Mouse (Mus musculus) limb, embryonic 10.5 days (tissue): ENCODE results near the gene Atp8a2. TPM values are rescaled to one million over a fixed set of nuclear protein-coding genes. Genes with fewer than 3 reads are reported as not detected.
"Not testable (repeated sequence)": the region's sequence is repeated elsewhere in the genome, so short reads cannot be mapped to it uniquely, and the experiment has no call there.

Experiments
- DNase-seq: peaks from one replicate; pipeline ENCODE4 v3.0.0-alpha.2; 2017; ENCODE audit warnings: low spot score
- H3K27ac ChIP-seq: fragments of 300-500 bp; sonication (generic); 2 replicates; pipeline ENCODE4 v1.5.1; 2016; ENCODE audit warnings: mild to moderate bottlenecking
- H3K27me3 ChIP-seq: fragments of 300-500 bp; sonication (generic); 2 replicates; pipeline ENCODE4 v1.6.1; 2016; ENCODE audit warnings: low read depth, mild to moderate bottlenecking; ENCODE audit not compliant: poor library complexity, severe bottlenecking
- H3K36me3 ChIP-seq: fragments of 300-500 bp; sonication (generic); 2 replicates; pipeline ENCODE4 v1.6.1; 2016; ENCODE audit warnings: mild to moderate bottlenecking, moderate library complexity
- H3K4me1 ChIP-seq: fragments of 300-500 bp; sonication (generic); 2 replicates; pipeline ENCODE4 v1.6.1; 2016
- H3K4me3 ChIP-seq: fragments of 300-500 bp; sonication (generic); 2 replicates; pipeline ENCODE4 v1.5.1; 2016; ENCODE audit warnings: mild to moderate bottlenecking, moderate library complexity
- H3K9me3 ChIP-seq: fragments of 300-500 bp; sonication (generic); replicated peaks from 2 replicates; pipeline ENCODE4 v1.6.1; 2016; ENCODE audit warnings: mild to moderate bottlenecking
- WGBS: fragments of 180-500 bp; shearing (Covaris S2); methylation state at CpG from one replicate; pipeline ENCODE4 v1.1.7; 2016; 5-methylcytosine and 5-hydroxymethylcytosine counted together
- polyA plus RNA-seq: library from polyadenylated mRNA; unstranded; fragments of >200 nt; fragmentation: Nextera tagmentation; extraction: Ambion mirVana; gene quantifications from 2 replicates; pipeline ENCODE4 v1.2.1, GENCODE M21; 2016

Atp8a2 gene
- polyA plus RNA-seq, 1 experiment from 2014 or later, result 2.8 TPM

DNA sequence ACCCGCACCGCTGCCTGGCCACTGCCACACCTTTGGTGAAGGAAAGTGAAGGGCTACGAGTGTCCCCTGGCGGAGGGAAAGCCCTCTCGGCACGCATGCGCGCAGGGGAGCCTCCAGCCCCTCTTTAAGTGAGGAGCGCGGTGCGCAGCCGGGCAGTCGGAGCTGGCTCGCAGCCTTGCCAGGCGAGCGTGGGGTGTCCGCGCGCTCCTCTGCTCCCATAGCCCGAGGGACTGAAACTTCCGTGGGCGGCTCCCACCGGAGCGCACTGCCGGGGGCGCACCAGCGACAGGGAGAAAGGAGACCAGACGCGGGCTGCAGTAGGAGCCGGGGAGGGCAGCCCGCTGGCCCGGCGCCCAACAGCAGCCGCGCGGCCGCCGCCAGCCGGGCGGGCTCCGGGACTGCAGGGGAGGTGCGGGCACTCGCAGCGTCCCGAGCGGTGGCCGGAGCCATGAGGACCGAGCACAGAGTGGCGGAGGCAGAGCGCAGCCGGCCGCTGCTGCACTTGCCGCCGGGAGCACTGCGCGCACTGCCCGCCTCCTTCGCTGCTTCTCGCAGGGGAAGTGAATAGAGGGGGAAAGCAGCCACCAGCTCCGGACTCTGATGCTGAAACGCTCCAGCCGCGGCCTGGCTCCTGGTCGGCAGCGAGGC, 571.7 kb downstream of the Atp8a2 start, which contains the start of gene Shisa2:
Gene Shisa2, plus strand, starts transcription at position 151 of the 648 bp plus-strand sequence.
- peak; percentile 91 for DNase-seq
- Histone ChIP-seq H3K4me1 (peaks cover 42% of the 10 kb centered on the region), H3K27ac (peak within 1 kb of the TSS; percentile 94), H3K9me3 (no peaks in the 10 kb centered on the region), H3K4me3 (peak within 1 kb of the TSS; percentile 84), H3K27me3 (peaks cover 18% of the 10 kb centered on the region; the same call in 1 of the 2 replicates), H3K36me3 (peaks cover 11% of the 10 kb centered on the region)
- under 1% methylated on average over 65 of the region's 65 CpGs for WGBS

- H3K27me3 ChIP-seq, result peaks cover 18% of the 10 kb centered on the region; the same call in 1 of the 2 replicates
- H3K27ac ChIP-seq, result no peak overlapping the region
- H3K36me3 ChIP-seq, result peaks cover 2% of the 10 kb centered on the region
- 29% methylated on average over 9 of the region's 9 CpGs for WGBS
- H3K9me3 ChIP-seq, result no peaks in the 10 kb centered on the region
- no peak for DNase-seq
- peaks cover 42% of the 10 kb centered on the region for H3K4me1 ChIP-seq
- peak overlapping the region; percentile 84; the same call in 1 of the 2 replicates for H3K4me3 ChIP-seq
Measured at GRCm38 (mm10) chr14:59624326-59624885, 572.6 kb downstream of the Atp8a2 start.

- DNase-seq, result no peak
- Histone ChIP-seq H3K27me3 (no peaks in the 10 kb centered on the region), H3K27ac (peak overlapping the region; percentile 58; the same call in 1 of the 2 replicates), H3K9me3 (no peaks in the 10 kb centered on the region), H3K4me1 (peaks cover 28% of the 10 kb centered on the region), H3K36me3 (no peaks in the 10 kb centered on the region), H3K4me3 (no peak overlapping the region)
- 72% methylated on average over 7 of the region's 7 CpGs for WGBS
Measured at GRCm38 (mm10) chr14:59616802-59617201, 580.2 kb downstream of the Atp8a2 start.

GRCm38 (mm10) chr14:59614149-59614548, 582.8 kb downstream of the Atp8a2 start:
- not testable (repeated sequence) for H3K27ac ChIP-seq, H3K27me3 ChIP-seq, H3K4me3 ChIP-seq, H3K36me3 ChIP-seq, H3K9me3 ChIP-seq, DNase-seq
- peaks cover 28% of the 10 kb centered on the region for H3K4me1 ChIP-seq
- 87% methylated on average over 3 of the region's 3 CpGs for WGBS

GRCm38 (mm10) chr14:59612920-59613625, 583.9 kb downstream of the Atp8a2 start:
- WGBS, result 53% methylated on average over 14 of the region's 14 CpGs
- H3K36me3 ChIP-seq, result no peaks in the 10 kb centered on the region
- H3K9me3 ChIP-seq, result no peaks in the 10 kb centered on the region
- DNase-seq, result peak; percentile 82
- no peaks in the 10 kb centered on the region for H3K27me3 ChIP-seq
- no peak overlapping the region; the same call in 1 of the 2 replicates for H3K27ac ChIP-seq
- no peak overlapping the region for H3K4me3 ChIP-seq
- H3K4me1 ChIP-seq, result peaks cover 28% of the 10 kb centered on the region

DNA sequence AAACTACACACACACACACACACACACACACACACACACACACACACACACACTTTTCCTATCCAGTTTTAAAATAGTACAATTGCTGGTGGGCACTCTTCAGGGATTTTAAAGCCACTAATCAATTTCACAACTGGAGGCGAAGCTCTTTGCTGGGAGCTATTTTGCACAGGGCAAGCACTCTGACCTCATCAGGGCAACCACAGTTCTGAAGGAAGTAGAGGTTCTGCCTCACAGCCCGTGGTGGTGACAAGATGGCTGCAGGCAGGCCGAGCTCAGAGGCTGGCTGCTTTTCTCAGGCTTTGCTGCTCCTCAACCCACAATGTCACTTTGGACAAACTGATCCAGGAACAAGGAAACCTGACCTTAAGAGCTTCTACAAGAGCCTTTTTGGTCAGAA, 590.0 kb downstream of the Atp8a2 start:
- Histone ChIP-seq H3K27me3 (0 out of 2 replicates have a peak, but pooled peaks cover 6% of the 10 kb centered on the region), H3K36me3 (no peaks in the 10 kb centered on the region), H3K4me1 (peaks cover 13% of the 10 kb centered on the region), H3K4me3 (no peak overlapping the region), H3K9me3 (no peaks in the 10 kb centered on the region), H3K27ac (no peak overlapping the region)
- DNase-seq, result no peak
- 40% methylated on average over 3 of the region's 3 CpGs for WGBS

- Histone ChIP-seq H3K9me3 (no peaks in the 10 kb centered on the region), H3K27ac (no peak overlapping the region), H3K4me3 (no peak overlapping the region), H3K27me3 (0 out of 2 replicates have a peak, but pooled peaks cover 6% of the 10 kb centered on the region), H3K36me3 (no peaks in the 10 kb centered on the region), H3K4me1 (peaks cover 13% of the 10 kb centered on the region)
- 23% methylated on average over 5 of the region's 5 CpGs for WGBS
- peak; percentile 80 for DNase-seq
Measured at GRCm38 (mm10) chr14:59605671-59606353, 591.2 kb downstream of the Atp8a2 start.

DNA sequence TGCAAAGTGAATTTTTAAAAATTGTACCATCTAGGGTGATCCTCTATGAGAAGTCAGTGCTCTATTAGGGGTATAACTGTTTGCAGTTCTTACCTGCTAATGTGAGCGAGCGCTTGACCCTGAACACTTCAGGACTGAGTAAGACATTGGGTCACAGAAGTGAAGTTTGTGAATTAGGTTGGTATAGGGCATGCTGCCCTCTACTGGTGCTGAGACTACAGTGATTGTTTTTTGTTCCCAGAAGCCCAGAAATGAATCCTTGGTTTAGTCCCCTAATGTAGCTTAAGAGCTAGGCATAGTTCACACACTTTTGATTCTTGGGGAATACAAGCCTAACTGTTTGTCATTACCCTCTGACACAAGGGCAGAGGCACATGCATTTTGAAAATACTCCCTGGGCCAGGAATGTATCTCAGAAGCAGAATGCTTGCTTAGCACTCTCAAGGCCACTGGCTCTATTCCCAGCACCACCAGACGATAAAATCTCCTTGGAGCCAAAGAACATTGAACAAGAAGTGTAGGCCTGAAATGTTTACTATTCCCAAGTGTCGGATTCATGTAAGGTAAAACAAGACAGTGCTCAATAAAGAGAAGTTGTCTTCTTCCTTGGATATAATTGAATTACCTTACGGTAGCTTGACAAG, 592.9 kb downstream of the Atp8a2 start:
- DNase-seq, result peak; percentile 34
- H3K4me1 ChIP-seq, result peaks cover 13% of the 10 kb centered on the region
- no peaks in the 10 kb centered on the region for H3K36me3 ChIP-seq
- no peak overlapping the region for H3K4me3 ChIP-seq
- WGBS, result 70% methylated on average over 5 of the region's 5 CpGs
- H3K27ac ChIP-seq, result no peak overlapping the region
- no peaks in the 10 kb centered on the region for H3K9me3 ChIP-seq
- H3K27me3 ChIP-seq, result 0 out of 2 replicates have a peak, but pooled peaks cover 6% of the 10 kb centered on the region

- no peak for DNase-seq
- H3K27ac ChIP-seq, result peak overlapping the region; percentile 81
- H3K4me1 ChIP-seq, result peaks cover 13% of the 10 kb centered on the region
- no peaks in the 10 kb centered on the region for H3K9me3 ChIP-seq
- peak overlapping the region; percentile 92 for H3K4me3 ChIP-seq
- H3K36me3 ChIP-seq, result peaks cover 7% of the 10 kb centered on the region; the same call in 1 of the 2 replicates
- 0 out of 2 replicates have a peak, but pooled peaks cover 6% of the 10 kb centered on the region for H3K27me3 ChIP-seq
- 4% methylated on average over 8 of the region's 8 CpGs for WGBS
Measured at GRCm38 (mm10) chr14:59598260-59598627, 598.7 kb downstream of the Atp8a2 start.

- peak; percentile 98 for DNase-seq
- H3K27ac ChIP-seq, result peak within 1 kb of the TSS; percentile 81
- H3K36me3 ChIP-seq, result peaks cover 7% of the 10 kb centered on the region; the same call in 1 of the 2 replicates
- peak within 1 kb of the TSS; percentile 92 for H3K4me3 ChIP-seq
- H3K4me1 ChIP-seq, result peaks cover 13% of the 10 kb centered on the region
- no peaks in the 10 kb centered on the region for H3K27me3 ChIP-seq
- under 1% methylated on average over 44 of the region's 48 CpGs for WGBS
- no peaks in the 10 kb centered on the region for H3K9me3 ChIP-seq
Measured at GRCm38 (mm10) chr14:59597398-59598259, 599.4 kb downstream of the Atp8a2 start, which contains the start of gene Cdadc1. Gene Cdadc1 (minus strand): TSS chr14:59597959.

DNA sequence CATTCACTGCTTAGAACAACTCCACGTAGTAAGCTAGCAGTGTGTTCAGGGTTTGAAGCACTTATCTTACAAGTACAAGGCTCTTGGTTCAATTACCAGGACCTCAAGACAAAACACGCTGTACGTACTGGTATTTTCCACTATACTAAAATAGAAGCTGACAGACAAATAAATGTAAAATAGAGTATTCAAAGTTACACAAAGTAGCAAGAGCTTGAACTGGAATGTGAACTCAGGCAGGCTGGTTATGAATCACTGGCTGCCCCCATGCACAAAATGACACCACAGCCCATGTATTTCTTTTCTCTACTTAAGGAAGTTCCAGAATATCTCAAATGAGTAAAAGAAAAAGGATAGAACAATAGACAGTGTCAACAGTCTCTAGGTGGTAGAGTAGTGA, 602.0 kb downstream of the Atp8a2 start:
- Histone ChIP-seq H3K36me3 (peaks cover 25% of the 10 kb centered on the region), H3K27me3 (no peaks in the 10 kb centered on the region), H3K9me3 (no peaks in the 10 kb centered on the region), H3K4me3 (no peak overlapping the region), H3K27ac (no peak overlapping the region), H3K4me1 (peaks cover 13% of the 10 kb centered on the region)
- DNase-seq, result no peak
- 96% methylated on average over 3 of the region's 3 CpGs for WGBS
